Mouse (Mus musculus) ovary, adult 18-20 months (tissue): ENCODE results near the gene Zfp27.

ENCODE experiments used
- DNase-seq: peaks from one replicate; pipeline ENCODE4 v3.0.0; 2022; ENCODE audit warnings: low spot score, mixed read lengths

The Zfp27 gene

GRCm38 (mm10) chr7:29905966-29906681 is at the start of gene Zfp27:
TSS of gene Zfp27 (minus strand) at chr7:29906572.
- DNase-seq, result peak; percentile 66

GRCm38 (mm10) chr7:29954731-29955130 is 48.4 kb upstream of the Zfp27 start:
- DNase-seq, result no peak

GRCm38 (mm10) chr7:29953513-29954401 is 47.4 kb upstream of the Zfp27 start, which contains the start of gene Zfp74:
TSS of gene Zfp74 (minus strand) at chr7:29954089.
- peak; percentile 74 for DNase-seq

GRCm38 (mm10) chr7:29953086-29953485 is 46.7 kb upstream of the Zfp27 start:
- DNase-seq, result no peak

- no peak for DNase-seq
These were observed 37.8 kb upstream of the Zfp27 start for GRCm38 (mm10) chr7:29944201-29944600.

- no peak for DNase-seq
These were observed 37.3 kb upstream of the Zfp27 start for GRCm38 (mm10) chr7:29943720-29944119.

GRCm38 (mm10) chr7:29942740-29943139 is 36.4 kb upstream of the Zfp27 start:
- no peak for DNase-seq

GRCm38 (mm10) chr7:29941027-29941426 is 34.7 kb upstream of the Zfp27 start:
- no peak for DNase-seq

- no peak for DNase-seq
These were observed 32.5 kb upstream of the Zfp27 start for GRCm38 (mm10) chr7:29938856-29939255.

GRCm38 (mm10) chr7:29922780-29923179 is 16.4 kb upstream of the Zfp27 start:
- DNase-seq, result no peak

- DNase-seq, result no peak
These were observed 15.2 kb upstream of the Zfp27 start for GRCm38 (mm10) chr7:29921439-29922093.

- no peak for DNase-seq
These were observed 11.7 kb upstream of the Zfp27 start for GRCm38 (mm10) chr7:29918062-29918453.

GRCm38 (mm10) chr7:29917371-29918061 is 11.1 kb upstream of the Zfp27 start:
- no peak for DNase-seq

GRCm38 (mm10) chr7:29912172-29912571 is 5.8 kb upstream of the Zfp27 start:
- DNase-seq, result no peak

- DNase-seq, result no peak
These were observed 3.9 kb upstream of the Zfp27 start for GRCm38 (mm10) chr7:29910252-29910651.

- DNase-seq, result peak; percentile 72
These were observed 2.0 kb upstream of the Zfp27 start, which contains the start of gene Zfp383 for GRCm38 (mm10) chr7:29908130-29908950. TSS of gene Zfp383 (plus strand) at chr7:29908223.

- no peak for DNase-seq
These were observed 834 bp upstream of the Zfp27 start for GRCm38 (mm10) chr7:29907206-29907605.

GRCm38 (mm10) chr7:29906682-29907058 is 298 bp upstream of the Zfp27 start:
- no peak for DNase-seq

GRCm38 (mm10) chr7:29904101-29904500 is 2.3 kb downstream of the Zfp27 start:
- DNase-seq, result no peak

GRCm38 (mm10) chr7:29898351-29898750 is 8.0 kb downstream of the Zfp27 start:
- no peak for DNase-seq

GRCm38 (mm10) chr7:29892756-29893155 is 13.6 kb downstream of the Zfp27 start:
- DNase-seq, result no peak
